Mouse (Mus musculus): ENCODE data around the gene Igfbp1.

Igfbp1 gene

GRCm38 (mm10) chr11:7194432-7195311 lies 2.9 kb upstream of the Igfbp1 start:
- in situ Hi-C loops (cut with MboI, MseI), result no loop called here

- in situ Hi-C loops (cut with MboI, MseI), result no loop called here
Observed at GRCm38 (mm10) chr11:7195312-7195685, 2.3 kb upstream of the Igfbp1 start.

GRCm38 (mm10) chr11:7198006-7198405 lies 424 bp downstream of the Igfbp1 start:
- in situ Hi-C loops (cut with MboI, MseI), result no loop called here

GRCm38 (mm10) chr11:7198481-7199256 lies 1.1 kb downstream of the Igfbp1 start:
- in situ Hi-C loops (cut with MboI, MseI), result no loop called here

GRCm38 (mm10) chr11:7199736-7200392 lies 2.3 kb downstream of the Igfbp1 start:
- in situ Hi-C loops (cut with MboI, MseI), result loop anchor here (5.0 kb wide), 1 partner anchor 1042 kb away; no protein-coding TSS in a partner anchor

GRCm38 (mm10) chr11:7200393-7200783 lies 2.8 kb downstream of the Igfbp1 start:
- in situ Hi-C loops (cut with MboI, MseI), result loop anchor here (5.0 kb wide), 1 partner anchor 1042 kb away; no protein-coding TSS in a partner anchor

GRCm38 (mm10) chr11:7202206-7202605 lies 4.6 kb downstream of the Igfbp1 start:
- in situ Hi-C loops (cut with MboI, MseI), result loop anchor here (5.0 kb wide), 1 partner anchor 1040 kb away; no protein-coding TSS in a partner anchor

GRCm38 (mm10) chr11:7203846-7204245 lies 6.3 kb downstream of the Igfbp1 start:
- in situ Hi-C loops (cut with MboI, MseI), result loop anchor here (5.0 kb wide), 1 partner anchor 1038 kb away; no protein-coding TSS in a partner anchor

- in situ Hi-C loops (cut with MboI, MseI), result no loop called here
Observed at GRCm38 (mm10) chr11:7210343-7210742, 12.8 kb downstream of the Igfbp1 start.

- in situ Hi-C loops (cut with MboI, MseI), result no loop called here
Observed at GRCm38 (mm10) chr11:7211211-7211610, 13.6 kb downstream of the Igfbp1 start.

- in situ Hi-C loops (cut with MboI, MseI), result no loop called here
Observed at GRCm38 (mm10) chr11:7212126-7212798, 14.7 kb downstream of the Igfbp1 start.

- in situ Hi-C loops (cut with MboI, MseI), result no loop called here
Observed at GRCm38 (mm10) chr11:7213161-7213500, 15.5 kb downstream of the Igfbp1 start.

GRCm38 (mm10) chr11:7213501-7214341 lies 16.1 kb downstream of the Igfbp1 start, which contains the start of gene Igfbp3:
Igfbp3 (minus strand) TSS chr11:7213923.
- in situ Hi-C loops (cut with MboI, MseI), result no loop called here

GRCm38 (mm10) chr11:7214342-7214660 lies 16.7 kb downstream of the Igfbp1 start:
- in situ Hi-C loops (cut with MboI, MseI), result no loop called here

GRCm38 (mm10) chr11:7214761-7215160 lies 17.2 kb downstream of the Igfbp1 start:
- in situ Hi-C loops (cut with MboI, MseI), result no loop called here

- in situ Hi-C loops (cut with MboI, MseI), result no loop called here
Observed at GRCm38 (mm10) chr11:7215703-7216102, 18.1 kb downstream of the Igfbp1 start.

GRCm38 (mm10) chr11:7221826-7222225 lies 24.2 kb downstream of the Igfbp1 start:
- in situ Hi-C loops (cut with MboI, MseI), result loop anchor here (5.0 kb wide), 1 partner anchor 1175 kb away; no protein-coding TSS in a partner anchor

- in situ Hi-C loops (cut with MboI, MseI), result no loop called here
Observed at GRCm38 (mm10) chr11:7226200-7226599, 28.6 kb downstream of the Igfbp1 start.

- in situ Hi-C loops (cut with MboI, MseI), result no loop called here
Observed at GRCm38 (mm10) chr11:7226810-7227550, 29.4 kb downstream of the Igfbp1 start.

GRCm38 (mm10) chr11:7228107-7228506 lies 30.5 kb downstream of the Igfbp1 start:
- in situ Hi-C loops (cut with MboI, MseI), result no loop called here

Measured in T-helper 2 cell (primary cell).